Mouse (Mus musculus): ENCODE results near the gene Olfr1392. TPM values are rescaled to one million over a fixed set of nuclear protein-coding genes. Genes with fewer than 3 reads are reported as not detected.

Gene Olfr1392
- polyA plus RNA-seq, 1 experiment = not detected

- TF ChIP-seq SRF (IDR thresholded peaks at IDR 0.05; ENCODE audit: control insufficient read depth, insufficient read length, low read depth) (no peak), TCF12 (IDR thresholded peaks at IDR 0.05; ENCODE audit: insufficient read depth, poor library complexity, severe bottlenecking) (no peak), POLR2AphosphoS2 (IDR thresholded peaks at IDR 0.05; ENCODE audit: insufficient read length, low read depth) (peak; percentile 95), MYOD1 (IDR thresholded peaks at IDR 0.05; ENCODE audit: control insufficient read depth in 1 of 3, insufficient read length in 2 of 3, low read depth in 2 of 3) (peak in 1 of 3 experiments; percentile 6), E2F4 (IDR thresholded peaks at IDR 0.05; ENCODE audit: insufficient read depth) (no peak), POLR2A (IDR thresholded peaks at IDR 0.05; ENCODE audit: insufficient read length, low read depth) (peak; percentile 96), MYOG (IDR thresholded peaks at IDR 0.05; ENCODE audit: control insufficient read depth in 1 of 3, insufficient read depth in 1 of 3, insufficient read length in 2 of 3, low read depth in 2 of 3) (no peak), TCF3 (IDR thresholded peaks at IDR 0.05; ENCODE audit: insufficient read length, low read depth) (no peak), USF1 (IDR thresholded peaks at IDR 0.05; ENCODE audit: low read depth) (no peak), CEBPB (IDR thresholded peaks at IDR 0.05; ENCODE audit: insufficient read depth, poor library complexity, severe bottlenecking) (no peak), REST (IDR thresholded peaks at IDR 0.05; ENCODE audit: insufficient read depth, insufficient read length) (peak; percentile 4), MAX (IDR thresholded peaks at IDR 0.05; ENCODE audit: low read depth) (no peak)
- no peaks in the 10 kb centered on the region for H3K27me3 ChIP-seq (ENCODE audit: control insufficient read depth, insufficient read depth, insufficient read length)
- peak overlapping the region; percentile 29 for H3ac ChIP-seq (ENCODE audit: control insufficient read depth, insufficient read length)
- H3K4me3 ChIP-seq = peak overlapping the region; percentile 55
- peak overlapping the region; percentile 83 for H3K4me2 ChIP-seq (ENCODE audit: low read depth)
- peaks cover 27% of the 10 kb centered on the region for H3K79me2 ChIP-seq (ENCODE audit: control insufficient read depth, insufficient read depth)
- no peaks in the 10 kb centered on the region for H3K36me3 ChIP-seq (ENCODE audit: control insufficient read depth, insufficient read depth)
Measured at GRCm38 (mm10) chr11:49250422-49251379, 34.4 kb upstream of the Olfr1392 start.

- Histone ChIP-seq H3ac (ENCODE audit: control insufficient read depth, insufficient read length) (no peak overlapping the region), H3K36me3 (ENCODE audit: control insufficient read depth, insufficient read depth) (no peaks in the 10 kb centered on the region), H3K27me3 (ENCODE audit: control insufficient read depth, insufficient read depth, insufficient read length) (no peaks in the 10 kb centered on the region), H3K79me2 (ENCODE audit: control insufficient read depth, insufficient read depth) (peaks cover 27% of the 10 kb centered on the region), H3K4me3 (peak overlapping the region; percentile 55), H3K4me2 (ENCODE audit: low read depth) (peak overlapping the region; percentile 83)
- TF ChIP-seq USF1 (IDR thresholded peaks at IDR 0.05; ENCODE audit: low read depth) (no peak), MYOD1 (IDR thresholded peaks at IDR 0.05; ENCODE audit: control insufficient read depth in 1 of 3, insufficient read length in 2 of 3, low read depth in 2 of 3) (no peak), REST (IDR thresholded peaks at IDR 0.05; ENCODE audit: insufficient read depth, insufficient read length) (no peak), TCF3 (IDR thresholded peaks at IDR 0.05; ENCODE audit: insufficient read length, low read depth) (no peak), TCF12 (IDR thresholded peaks at IDR 0.05; ENCODE audit: insufficient read depth, poor library complexity, severe bottlenecking) (no peak), CEBPB (IDR thresholded peaks at IDR 0.05; ENCODE audit: insufficient read depth, poor library complexity, severe bottlenecking) (no peak), E2F4 (IDR thresholded peaks at IDR 0.05; ENCODE audit: insufficient read depth) (no peak), MYOG (IDR thresholded peaks at IDR 0.05; ENCODE audit: control insufficient read depth in 1 of 3, insufficient read depth in 1 of 3, insufficient read length in 2 of 3, low read depth in 2 of 3) (no peak), POLR2A (IDR thresholded peaks at IDR 0.05; ENCODE audit: insufficient read length, low read depth) (no peak), MAX (IDR thresholded peaks at IDR 0.05; ENCODE audit: low read depth) (no peak), POLR2AphosphoS2 (IDR thresholded peaks at IDR 0.05; ENCODE audit: insufficient read length, low read depth) (no peak), SRF (IDR thresholded peaks at IDR 0.05; ENCODE audit: control insufficient read depth, insufficient read length, low read depth) (no peak)
Measured at GRCm38 (mm10) chr11:49251380-49251761, 33.7 kb upstream of the Olfr1392 start.

GRCm38 (mm10) chr11:49252048-49252447 is 33.0 kb upstream of the Olfr1392 start:
- peak overlapping the region; percentile 83 for H3K4me2 ChIP-seq (ENCODE audit: low read depth)
- TF ChIP-seq TCF3 (IDR thresholded peaks at IDR 0.05; ENCODE audit: insufficient read length, low read depth) (no peak), MAX (IDR thresholded peaks at IDR 0.05; ENCODE audit: low read depth) (no peak), MYOG (IDR thresholded peaks at IDR 0.05; ENCODE audit: control insufficient read depth in 1 of 3, insufficient read depth in 1 of 3, insufficient read length in 2 of 3, low read depth in 2 of 3) (no peak), SRF (IDR thresholded peaks at IDR 0.05; ENCODE audit: control insufficient read depth, insufficient read length, low read depth) (no peak), POLR2A (IDR thresholded peaks at IDR 0.05; ENCODE audit: insufficient read length, low read depth) (no peak), CEBPB (IDR thresholded peaks at IDR 0.05; ENCODE audit: insufficient read depth, poor library complexity, severe bottlenecking) (no peak), TCF12 (IDR thresholded peaks at IDR 0.05; ENCODE audit: insufficient read depth, poor library complexity, severe bottlenecking) (no peak), POLR2AphosphoS2 (IDR thresholded peaks at IDR 0.05; ENCODE audit: insufficient read length, low read depth) (no peak), REST (IDR thresholded peaks at IDR 0.05; ENCODE audit: insufficient read depth, insufficient read length) (no peak), MYOD1 (IDR thresholded peaks at IDR 0.05; ENCODE audit: control insufficient read depth in 1 of 3, insufficient read length in 2 of 3, low read depth in 2 of 3) (no peak), USF1 (IDR thresholded peaks at IDR 0.05; ENCODE audit: low read depth) (no peak), E2F4 (IDR thresholded peaks at IDR 0.05; ENCODE audit: insufficient read depth) (no peak)
- no peak overlapping the region for H3ac ChIP-seq (ENCODE audit: control insufficient read depth, insufficient read length)
- no peaks in the 10 kb centered on the region for H3K27me3 ChIP-seq (ENCODE audit: control insufficient read depth, insufficient read depth, insufficient read length)
- peaks cover 27% of the 10 kb centered on the region for H3K79me2 ChIP-seq (ENCODE audit: control insufficient read depth, insufficient read depth)
- no peaks in the 10 kb centered on the region for H3K36me3 ChIP-seq (ENCODE audit: control insufficient read depth, insufficient read depth)
- H3K4me3 ChIP-seq = no peak overlapping the region

GRCm38 (mm10) chr11:49253035-49253434 is 32.0 kb upstream of the Olfr1392 start:
- Histone ChIP-seq H3K4me2 (ENCODE audit: low read depth) (no peak overlapping the region), H3K36me3 (ENCODE audit: control insufficient read depth, insufficient read depth) (peaks cover 3% of the 10 kb centered on the region)

More at GRCm38 (mm10) chr11:49253035-49253434, 32.0 kb upstream of the Olfr1392 start:
- H3K79me2 ChIP-seq (ENCODE audit: control insufficient read depth, insufficient read depth) = peaks cover 27% of the 10 kb centered on the region
- H3K4me3 ChIP-seq = no peak overlapping the region
- no peak for TF ChIP-seq POLR2A (IDR thresholded peaks at IDR 0.05; ENCODE audit: insufficient read length, low read depth)
- no peak for TF ChIP-seq USF1 (IDR thresholded peaks at IDR 0.05; ENCODE audit: low read depth)
- no peak for TF ChIP-seq CEBPB (IDR thresholded peaks at IDR 0.05; ENCODE audit: insufficient read depth, poor library complexity, severe bottlenecking)
- H3K27me3 ChIP-seq (ENCODE audit: control insufficient read depth, insufficient read depth, insufficient read length) = no peaks in the 10 kb centered on the region
- no peak overlapping the region for H3ac ChIP-seq (ENCODE audit: control insufficient read depth, insufficient read length)

Data from myocyte (in vitro differentiated cells).